Mouse (Mus musculus): ENCODE data around the gene Rad9b.

GRCm38 (mm10) chr5:122372878-122373277, 18.8 kb upstream of the Rad9b start:
- no peak for TF ChIP-seq GATA1 (IDR thresholded peaks at IDR 0.05; ENCODE audit: borderline replicate concordance, low read length)
- TF ChIP-seq FLI1 (IDR thresholded peaks at IDR 0.05; ENCODE audit: low read length), result no peak

Measured in megakaryocyte, embryonic 14.5 days (primary cell).